Mouse (Mus musculus) olfactory bulb, adult 2 months (tissue): ENCODE measurements at regions not wholly inside any gene's neighbourhood (a gene's known extent, or its start where the extent isn't known, plus 50 kb on each side); places are given as distances from the start of the nearest gene placed in this dataset.

Source experiments
- H3K27ac ChIP-seq: fragments of 200-500 bp; 2 replicates; pipeline ENCODE4 v1.5.1; 2012; ENCODE audit warnings: low read depth, low read length; ENCODE audit not compliant: insufficient read depth
- H3K4me1 ChIP-seq: fragments of 200-500 bp; 2 replicates; pipeline ENCODE4 v1.6.1; 2012; ENCODE audit warnings: low read length; ENCODE audit not compliant: control insufficient read depth, insufficient read depth
- H3K4me3 ChIP-seq: fragments of 200-500 bp; 2 replicates; pipeline ENCODE4 v1.5.1; 2012; ENCODE audit warnings: mild to moderate bottlenecking, low read depth, low read length, moderate library complexity; ENCODE audit not compliant: insufficient read depth
- CTCF ChIP-seq: fragments of 200-500 bp; IDR thresholded peaks from 2 replicates; pipeline ENCODE4 v1.5.1; 2012; ENCODE audit warnings: low read depth, mild to moderate bottlenecking, low read length, moderate library complexity; ENCODE audit not compliant: insufficient read depth
- POLR2A ChIP-seq: fragments of 200-500 bp; IDR thresholded peaks from 2 replicates; pipeline ENCODE4 v1.6.1; 2012; ENCODE audit warnings: mild to moderate bottlenecking, low read depth, low read length, moderate library complexity; ENCODE audit not compliant: insufficient read depth
- WGBS: fragments of 180-500 bp; shearing (Covaris S2); methylation state at CpG from one replicate; pipeline ENCODE4 v1.1.7; 2018; 5-methylcytosine and 5-hydroxymethylcytosine counted together

DNA sequence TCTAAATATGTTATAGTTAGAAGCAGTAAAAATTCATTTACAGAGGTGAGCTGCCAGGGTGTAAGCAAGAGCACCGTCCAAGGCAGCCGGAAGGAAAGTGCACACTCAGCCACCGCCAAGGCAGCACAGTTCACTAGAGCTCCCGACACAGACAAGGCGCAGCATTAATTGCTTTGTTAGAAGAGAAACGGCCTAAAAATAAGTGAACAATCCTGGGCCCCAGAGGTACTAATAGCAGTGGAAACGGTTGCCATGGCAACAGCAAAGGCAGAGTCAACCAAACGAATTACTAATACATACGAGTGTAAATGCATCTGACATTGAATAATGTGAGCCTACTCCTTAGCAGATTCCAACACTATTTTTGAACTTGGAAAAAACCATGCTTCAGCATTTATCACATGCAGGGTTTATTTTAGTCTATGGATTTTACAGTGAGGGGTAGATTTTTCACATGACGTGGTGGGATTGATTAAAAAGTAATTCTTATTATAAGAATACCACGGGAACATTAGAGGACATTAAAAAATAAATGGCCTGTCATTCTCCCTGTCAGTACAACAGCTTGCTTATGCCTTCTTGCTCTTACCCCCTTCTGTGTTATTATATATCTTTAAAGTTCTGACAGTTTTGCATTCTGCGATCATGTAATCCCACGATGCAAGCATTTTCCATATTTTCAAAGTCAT is 62.5 kb downstream of the Cavin4 start:
- TF ChIP-seq POLR2A (no peak), CTCF (no peak)
- Histone ChIP-seq H3K27ac (peak overlapping the region; percentile 94), H3K4me1 (no peaks in the 10 kb centered on the region), H3K4me3 (no peak overlapping the region)
- WGBS: 22% methylated on average over 13 of the region's 13 CpGs

DNA sequence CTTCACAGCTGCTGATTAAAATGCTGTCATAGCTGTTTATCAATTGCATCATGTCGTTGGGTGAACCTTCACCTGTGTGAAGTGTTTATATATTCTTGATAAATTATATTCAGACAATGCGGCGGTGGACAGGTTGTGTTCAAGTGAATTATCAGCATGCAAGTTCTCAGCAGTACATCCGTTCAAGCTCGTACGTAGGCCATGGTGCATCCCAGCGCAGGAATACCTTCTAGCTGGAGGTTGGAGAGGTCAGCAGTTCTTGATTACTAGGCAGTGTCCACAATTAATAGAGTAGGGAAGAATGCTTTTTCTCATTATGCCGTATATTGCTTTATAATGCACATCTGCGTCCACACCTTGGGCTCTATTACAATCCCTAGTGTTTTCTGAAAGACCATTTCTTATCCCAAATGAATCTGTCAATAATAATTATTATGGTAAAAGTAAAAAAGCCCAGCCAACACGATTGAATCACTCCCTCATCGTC is 63.1 kb downstream of the Cavin4 start:
- H3K27ac ChIP-seq: peak overlapping the region; percentile 67; the same call in 1 of the 2 replicates
- 84% methylated on average over 11 of the region's 11 CpGs for WGBS
- no peak for TF ChIP-seq CTCF
- no peak for TF ChIP-seq POLR2A

DNA sequence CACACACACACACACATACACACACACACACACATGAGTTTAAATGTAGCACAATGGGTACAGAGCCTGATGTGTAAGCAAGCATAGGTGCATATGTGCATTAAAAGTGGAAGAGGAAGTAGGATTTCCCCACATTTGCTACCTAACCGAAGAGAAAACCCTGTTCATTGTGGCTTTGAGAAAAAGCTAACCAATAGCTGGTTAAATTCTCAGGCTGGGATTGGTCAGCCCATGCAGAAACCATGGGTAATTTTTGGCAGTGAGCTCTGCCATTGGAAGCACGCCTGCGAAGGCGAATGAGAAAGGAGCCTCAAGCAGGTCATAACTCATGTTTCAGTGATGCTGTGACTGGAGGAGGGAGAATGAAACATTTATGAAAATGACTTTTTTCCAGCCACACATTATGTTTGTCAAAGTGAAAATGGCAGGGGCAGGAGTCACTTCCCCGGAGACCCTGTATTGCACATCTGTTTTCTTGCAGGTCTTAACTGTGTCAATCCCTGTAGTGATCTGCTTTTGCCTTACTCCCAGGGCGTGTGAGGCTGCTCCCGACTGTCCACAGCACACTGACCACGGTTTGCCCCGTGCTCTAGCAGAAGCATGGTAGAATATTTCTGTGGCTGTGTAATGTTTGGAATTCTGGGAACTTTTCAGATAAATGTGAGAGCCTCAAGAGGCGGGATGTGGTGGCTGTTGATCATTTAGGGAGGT is 71.7 kb downstream of the Cavin4 start:
- 62% methylated on average over 10 of the region's 10 CpGs for WGBS
- no peak for TF ChIP-seq POLR2A
- no peak for TF ChIP-seq CTCF
- Histone ChIP-seq H3K27ac (no peak overlapping the region), H3K4me1 (no peaks in the 10 kb centered on the region), H3K4me3 (no peak overlapping the region)

More for the DNA sequence above, 63.1 kb downstream of the Cavin4 start:
- Histone ChIP-seq H3K4me1 (no peaks in the 10 kb centered on the region), H3K4me3 (no peak overlapping the region)

DNA sequence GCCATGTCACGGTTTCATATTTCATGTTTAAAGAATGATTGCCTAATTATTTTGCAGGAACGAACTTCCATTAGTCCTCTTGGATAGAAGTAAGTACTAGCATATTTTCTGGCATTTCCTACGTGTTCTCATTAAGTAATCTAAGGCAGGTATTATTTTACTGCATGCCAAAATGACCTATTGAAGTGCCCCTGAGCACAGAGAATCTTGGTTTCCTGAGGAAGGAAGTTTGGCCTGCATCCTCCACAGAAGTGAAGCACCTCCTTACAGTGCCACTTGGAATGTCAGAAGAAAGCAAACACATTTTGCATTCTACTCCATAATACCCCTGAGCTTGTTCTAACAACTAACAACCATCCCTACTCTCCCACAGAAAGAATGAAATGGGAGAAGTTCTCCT is 82.9 kb downstream of the Cavin4 start:
- Histone ChIP-seq H3K4me3 (no peak overlapping the region), H3K27ac (no peak overlapping the region), H3K4me1 (no peaks in the 10 kb centered on the region)
- 80% methylated on average over 3 of the region's 3 CpGs for WGBS
- no peak for TF ChIP-seq CTCF
- TF ChIP-seq POLR2A: no peak

DNA sequence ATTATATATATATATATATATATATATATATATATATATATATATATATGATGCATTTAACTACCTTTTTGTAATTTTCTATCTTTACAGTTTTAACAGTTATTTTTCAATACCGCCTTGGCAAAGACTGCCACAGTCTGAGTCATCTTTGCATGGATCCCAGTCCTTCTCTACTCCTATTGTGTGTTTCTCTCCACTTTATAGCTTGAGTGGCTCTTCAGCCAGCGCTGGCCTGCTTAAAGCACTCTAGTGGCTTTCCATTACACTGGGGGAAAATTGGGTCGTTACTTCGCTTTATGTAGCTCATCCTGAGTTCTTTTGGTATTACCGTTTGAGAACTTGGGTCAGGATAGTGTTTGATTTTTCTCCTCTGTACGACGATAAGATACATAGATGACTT is 86.3 kb downstream of the Cavin4 start:
- Histone ChIP-seq H3K27ac (no peak overlapping the region), H3K4me1 (peaks cover 5% of the 10 kb centered on the region; the same call in 1 of the 2 replicates), H3K4me3 (no peak overlapping the region)
- TF ChIP-seq POLR2A: no peak
- TF ChIP-seq CTCF: no peak
- 85% methylated on average over 7 of the region's 7 CpGs for WGBS

DNA sequence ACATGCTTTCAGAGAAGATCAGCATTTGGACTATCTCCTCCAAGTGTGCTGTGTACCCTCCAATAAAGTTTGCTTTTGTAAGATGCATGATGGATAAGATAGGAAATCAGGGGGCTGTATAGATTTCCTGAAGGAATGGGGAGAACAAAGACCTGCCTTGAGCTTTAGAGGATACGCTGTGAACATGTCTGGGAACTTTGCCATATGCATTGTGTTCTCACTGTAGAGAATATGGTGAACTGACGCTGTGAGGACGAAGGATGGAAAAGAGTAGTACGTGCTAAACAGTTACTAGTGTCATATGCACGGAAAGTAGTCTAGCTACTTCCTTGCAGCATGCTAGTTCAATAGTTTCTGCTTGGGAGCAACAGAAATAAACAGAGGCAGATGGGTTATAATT is 86.8 kb downstream of the Cavin4 start:
- Histone ChIP-seq H3K4me1 (peaks cover 5% of the 10 kb centered on the region; the same call in 1 of the 2 replicates), H3K4me3 (no peak overlapping the region), H3K27ac (no peak overlapping the region)
- TF ChIP-seq CTCF (no peak), POLR2A (no peak)
- 50% methylated on average over 5 of the region's 5 CpGs for WGBS

DNA sequence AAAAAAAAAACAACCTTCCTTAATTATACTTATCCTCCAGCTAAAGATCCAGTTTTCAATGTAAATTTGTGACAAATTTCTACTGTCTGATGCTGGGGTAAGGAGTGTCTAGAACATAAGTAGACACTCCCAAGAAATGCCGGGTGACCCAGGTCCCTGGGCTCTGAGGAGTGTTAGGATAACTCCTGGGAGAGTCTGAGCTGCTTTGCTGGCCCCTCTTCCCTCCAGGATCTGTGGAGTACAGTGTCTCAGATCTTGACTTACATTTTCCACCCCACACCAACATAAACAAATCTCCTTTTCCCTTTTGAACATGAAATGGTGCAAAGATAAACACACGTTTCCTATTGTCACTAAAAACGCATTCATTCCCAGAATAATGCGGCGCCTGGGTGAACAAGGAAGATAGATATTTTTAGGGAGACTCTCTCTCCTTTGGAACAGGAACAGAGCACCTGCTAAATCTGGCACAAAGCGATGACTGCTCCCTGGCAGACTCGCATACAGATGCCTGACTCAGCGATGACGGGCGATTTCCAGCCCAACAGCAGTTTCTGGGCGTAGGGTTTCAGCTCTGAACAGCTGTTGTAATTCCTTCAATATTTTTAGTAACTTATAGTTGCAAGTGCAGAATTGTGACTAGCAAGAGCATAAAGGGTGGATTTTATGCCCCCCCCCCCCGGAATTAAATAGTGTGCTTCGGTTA is 91.3 kb downstream of the Cavin4 start:
- TF ChIP-seq POLR2A (no peak), CTCF (no peak)
- Histone ChIP-seq H3K27ac (peak overlapping the region; percentile 95), H3K4me3 (no peak overlapping the region), H3K4me1 (peaks cover 7% of the 10 kb centered on the region; the same call in 1 of the 2 replicates)
- WGBS: 11% methylated on average over 13 of the region's 13 CpGs

DNA sequence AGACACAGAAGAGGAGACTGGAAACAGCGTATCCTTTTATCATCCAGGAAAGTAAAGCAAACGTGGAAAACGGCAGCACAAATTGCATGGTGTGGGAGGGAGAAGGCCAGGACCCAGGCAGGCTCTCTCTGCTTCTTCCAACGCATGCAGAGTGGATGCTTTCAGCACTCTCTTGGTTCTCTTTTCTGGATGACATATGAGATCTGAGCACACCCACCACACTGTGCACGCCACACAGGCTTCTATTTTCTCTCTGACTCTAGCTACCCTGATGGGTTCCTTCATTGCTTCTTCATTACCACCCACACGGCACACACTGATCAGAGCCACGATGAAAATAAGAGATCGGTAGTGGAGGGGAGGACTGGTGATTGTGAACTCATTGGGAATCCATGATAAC is 97.3 kb downstream of the Cavin4 start:
- 40% methylated on average over 8 of the region's 8 CpGs for WGBS

DNA sequence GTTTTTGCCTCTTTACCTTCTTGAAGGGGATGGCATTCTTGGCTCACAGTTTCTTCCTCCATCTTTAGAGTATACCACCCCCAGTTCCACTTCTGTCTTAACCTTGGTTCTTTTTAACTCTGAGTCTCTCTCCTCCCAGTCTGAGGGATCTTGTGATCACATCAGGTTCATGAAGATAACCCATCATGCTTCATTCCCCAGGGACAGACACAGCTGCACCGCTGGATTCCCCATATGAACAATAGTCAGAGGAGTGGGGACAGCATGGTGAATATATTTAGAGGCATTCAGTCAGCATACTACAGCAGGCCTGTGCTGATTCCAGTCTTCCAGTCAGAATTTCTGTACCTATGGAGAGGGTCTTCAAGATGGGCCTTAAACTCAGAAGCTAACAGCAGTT is 103.1 kb downstream of the Cavin4 start:
- TF ChIP-seq POLR2A (no peak), CTCF (no peak)
- H3K27ac ChIP-seq: no peak overlapping the region
- no peaks in the 10 kb centered on the region for H3K4me1 ChIP-seq
- 90% methylated on average over 1 of the region's 1 CpGs for WGBS
- H3K4me3 ChIP-seq: no peak overlapping the region

More for the DNA sequence above, 97.3 kb downstream of the Cavin4 start:
- peaks cover 5% of the 10 kb centered on the region; the same call in 1 of the 2 replicates for H3K4me1 ChIP-seq
- H3K4me3 ChIP-seq: no peak overlapping the region
- peak overlapping the region; percentile 64 for H3K27ac ChIP-seq
- TF ChIP-seq POLR2A (no peak), CTCF (no peak)
